Mouse (Mus musculus): Measurements from ENCODE around the gene Tbxas1. TPM values are rescaled to one million over a fixed set of nuclear protein-coding genes. Genes with fewer than 3 reads are reported as not detected.

Tbxas1 gene
- polyA plus RNA-seq, 1 experiment from 2014 or later: 2.5 TPM

DNA sequence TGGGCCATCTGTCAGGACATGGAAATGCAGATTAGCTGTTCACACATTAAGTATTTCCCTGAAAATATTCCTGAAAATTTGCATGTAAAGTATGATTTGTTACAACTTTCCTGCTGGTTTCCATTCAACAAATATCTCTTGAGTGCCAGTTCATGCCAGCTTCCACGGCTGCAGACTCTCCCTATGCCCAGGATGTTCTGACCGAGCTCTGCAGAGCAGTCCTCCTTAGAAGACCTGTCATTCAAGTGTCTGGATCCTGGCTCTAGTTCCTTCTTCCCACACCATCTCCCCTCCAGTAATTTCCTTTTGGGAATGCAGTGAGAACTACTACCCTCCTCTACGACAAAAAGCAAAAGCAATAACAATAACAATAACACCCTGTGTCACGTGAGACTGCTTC lies 155.5 kb downstream of the Tbxas1 start:
- no peak overlapping the region for H3K4me2 ChIP-seq (replicated peaks)
- H3K4me1 ChIP-seq: no peaks in the 10 kb centered on the region
- no peak for ATAC-seq (ENCODE audit: insufficient number of reproducible peaks, low FRiP score, low TSS enrichment, low read depth)
- no peak overlapping the region for H3K4me3 ChIP-seq (replicated peaks)
- 58% methylated on average over 4 of the region's 4 CpGs for WGBS
- H3K9me3 ChIP-seq (replicated peaks): no peaks in the 10 kb centered on the region
- no peaks in the 10 kb centered on the region for H3K27me3 ChIP-seq
- H3K27ac ChIP-seq (replicated peaks): no peak overlapping the region
- no peak overlapping the region for H3K9ac ChIP-seq
- no peaks in the 10 kb centered on the region for H3K36me3 ChIP-seq

GRCm38 (mm10) chr6:39033676-39034075 lies 158.5 kb downstream of the Tbxas1 start:
- Histone ChIP-seq H3K36me3 (no peaks in the 10 kb centered on the region), H3K4me1 (no peaks in the 10 kb centered on the region), H3K27ac (replicated peaks) (no peak overlapping the region), H3K4me2 (replicated peaks) (no peak overlapping the region), H3K4me3 (replicated peaks) (no peak overlapping the region), H3K9ac (no peak overlapping the region), H3K27me3 (no peaks in the 10 kb centered on the region), H3K9me3 (replicated peaks) (no peaks in the 10 kb centered on the region)
- no peak for ATAC-seq (ENCODE audit: insufficient number of reproducible peaks, low FRiP score, low TSS enrichment, low read depth)
- 85% methylated on average over 7 of the region's 7 CpGs for WGBS

- no peak overlapping the region for H3K27ac ChIP-seq (replicated peaks)
- no peaks in the 10 kb centered on the region for H3K9me3 ChIP-seq (replicated peaks)
- H3K9ac ChIP-seq: no peak overlapping the region
- no peak for ATAC-seq (ENCODE audit: insufficient number of reproducible peaks, low FRiP score, low TSS enrichment, low read depth)
- no peaks in the 10 kb centered on the region for H3K27me3 ChIP-seq
- no peaks in the 10 kb centered on the region for H3K36me3 ChIP-seq
- no peak overlapping the region for H3K4me2 ChIP-seq (replicated peaks)
- 86% methylated on average over 6 of the region's 6 CpGs for WGBS
- H3K4me1 ChIP-seq: no peaks in the 10 kb centered on the region
- H3K4me3 ChIP-seq (replicated peaks): no peak overlapping the region
Observed at GRCm38 (mm10) chr6:39035039-39035438, 159.8 kb downstream of the Tbxas1 start.

DNA sequence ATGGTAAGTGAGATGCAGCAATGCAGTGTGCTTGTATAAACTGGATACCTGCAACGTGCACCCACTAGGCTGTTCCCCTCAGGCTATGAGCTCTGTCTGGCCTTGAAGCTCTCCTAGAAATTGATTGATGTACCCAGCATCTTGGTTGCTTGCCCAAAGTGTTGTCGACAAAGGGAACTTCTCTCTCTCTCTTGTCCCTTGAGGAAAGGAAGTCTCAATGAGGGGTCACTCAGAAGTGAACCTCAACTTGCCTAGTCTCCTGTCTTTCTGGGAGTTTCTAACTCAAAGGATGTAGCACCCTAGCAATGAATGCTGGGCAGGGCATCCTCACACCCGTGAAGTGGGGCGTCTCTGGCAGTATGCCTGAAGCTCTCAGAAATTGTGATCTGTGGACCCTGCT lies 161.0 kb downstream of the Tbxas1 start:
- no peak for ATAC-seq (ENCODE audit: insufficient number of reproducible peaks, low FRiP score, low TSS enrichment, low read depth)
- no peak overlapping the region for H3K27ac ChIP-seq (replicated peaks)
- no peaks in the 10 kb centered on the region for H3K9me3 ChIP-seq (replicated peaks)
- no peaks in the 10 kb centered on the region for H3K27me3 ChIP-seq
- H3K4me1 ChIP-seq: no peaks in the 10 kb centered on the region
- H3K4me3 ChIP-seq (replicated peaks): no peak overlapping the region
- H3K9ac ChIP-seq: no peak overlapping the region
- WGBS: 72% methylated on average over 4 of the region's 4 CpGs
- no peak overlapping the region for H3K4me2 ChIP-seq (replicated peaks)
- no peaks in the 10 kb centered on the region for H3K36me3 ChIP-seq

GRCm38 (mm10) chr6:39040451-39040850 lies 165.2 kb downstream of the Tbxas1 start:
- no peak overlapping the region for H3K27ac ChIP-seq (replicated peaks)
- no peaks in the 10 kb centered on the region for H3K4me1 ChIP-seq
- WGBS: 74% methylated on average over 9 of the region's 9 CpGs
- no peak overlapping the region for H3K4me2 ChIP-seq (replicated peaks)
- H3K4me3 ChIP-seq (replicated peaks): no peak overlapping the region
- no peaks in the 10 kb centered on the region for H3K9me3 ChIP-seq (replicated peaks)
- no peaks in the 10 kb centered on the region for H3K36me3 ChIP-seq
- ATAC-seq (ENCODE audit: insufficient number of reproducible peaks, low FRiP score, low TSS enrichment, low read depth): no peak
- H3K9ac ChIP-seq: no peak overlapping the region
- no peaks in the 10 kb centered on the region for H3K27me3 ChIP-seq

DNA sequence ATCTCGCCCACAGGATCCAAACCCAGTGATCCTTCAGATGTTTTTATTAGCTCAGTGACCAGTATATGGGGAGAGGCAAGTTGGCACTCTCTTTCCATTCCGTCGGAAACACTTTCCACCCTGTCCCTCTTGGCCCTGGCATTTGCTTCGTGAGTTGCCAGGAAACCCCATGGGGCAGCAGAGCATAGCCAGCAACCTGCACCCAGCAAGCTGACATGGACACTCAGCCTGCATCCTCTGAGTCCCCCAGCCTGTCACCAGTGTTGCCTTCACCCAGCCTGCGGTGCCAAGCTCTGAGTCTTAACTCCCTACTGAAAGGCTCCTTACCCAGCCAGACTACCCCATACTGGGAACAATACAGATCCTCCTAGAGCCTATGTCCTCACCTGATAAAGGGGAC lies 173.9 kb downstream of the Tbxas1 start:
- Histone ChIP-seq H3K4me1 (no peaks in the 10 kb centered on the region), H3K4me2 (replicated peaks) (no peak overlapping the region), H3K9me3 (replicated peaks) (no peaks in the 10 kb centered on the region), H3K9ac (no peak overlapping the region), H3K36me3 (no peaks in the 10 kb centered on the region), H3K27me3 (peaks cover 24% of the 10 kb centered on the region), H3K27ac (replicated peaks) (no peak overlapping the region), H3K4me3 (replicated peaks) (no peak overlapping the region)
- WGBS: 67% methylated on average over 5 of the region's 5 CpGs
- ATAC-seq (ENCODE audit: insufficient number of reproducible peaks, low FRiP score, low TSS enrichment, low read depth): no peak

DNA sequence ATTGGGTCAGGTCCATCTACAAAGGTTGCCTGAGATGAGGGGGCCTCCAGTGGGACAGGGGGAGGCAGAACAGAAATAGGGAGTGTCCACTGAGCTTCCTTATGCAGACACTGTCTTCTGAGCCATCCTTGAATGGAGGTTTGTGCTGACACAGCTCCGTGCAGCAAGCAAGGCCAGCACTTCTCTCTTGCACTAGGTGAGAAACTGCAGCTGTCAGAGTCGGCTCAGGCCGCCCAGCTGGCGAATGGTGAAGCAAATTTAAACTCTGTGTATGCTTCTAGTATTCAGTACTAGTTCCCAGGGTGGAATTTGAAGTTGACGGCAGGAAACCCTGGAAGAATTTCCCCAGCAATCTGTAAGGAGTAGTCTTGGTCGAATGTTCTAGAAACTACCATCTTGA lies 175.6 kb downstream of the Tbxas1 start:
- WGBS: 70% methylated on average over 6 of the region's 6 CpGs
- Histone ChIP-seq H3K27ac (replicated peaks) (no peak overlapping the region), H3K4me2 (replicated peaks) (no peak overlapping the region), H3K4me1 (peaks cover 10% of the 10 kb centered on the region), H3K4me3 (replicated peaks) (no peak overlapping the region), H3K36me3 (no peaks in the 10 kb centered on the region), H3K27me3 (peaks cover 24% of the 10 kb centered on the region), H3K9ac (no peak overlapping the region), H3K9me3 (replicated peaks) (no peaks in the 10 kb centered on the region)
- no peak for ATAC-seq (ENCODE audit: insufficient number of reproducible peaks, low FRiP score, low TSS enrichment, low read depth)

- no peak overlapping the region for H3K9ac ChIP-seq
- H3K27me3 ChIP-seq: peaks cover 24% of the 10 kb centered on the region
- no peak overlapping the region for H3K4me3 ChIP-seq (replicated peaks)
- H3K36me3 ChIP-seq: no peaks in the 10 kb centered on the region
- H3K27ac ChIP-seq (replicated peaks): no peak overlapping the region
- H3K9me3 ChIP-seq (replicated peaks): no peaks in the 10 kb centered on the region
- ATAC-seq (ENCODE audit: insufficient number of reproducible peaks, low FRiP score, low TSS enrichment, low read depth): no peak
- WGBS: 60% methylated on average over 9 of the region's 9 CpGs
- H3K4me1 ChIP-seq: peaks cover 13% of the 10 kb centered on the region
- no peak overlapping the region for H3K4me2 ChIP-seq (replicated peaks)
Observed at GRCm38 (mm10) chr6:39051799-39052556, 176.8 kb downstream of the Tbxas1 start.

DNA sequence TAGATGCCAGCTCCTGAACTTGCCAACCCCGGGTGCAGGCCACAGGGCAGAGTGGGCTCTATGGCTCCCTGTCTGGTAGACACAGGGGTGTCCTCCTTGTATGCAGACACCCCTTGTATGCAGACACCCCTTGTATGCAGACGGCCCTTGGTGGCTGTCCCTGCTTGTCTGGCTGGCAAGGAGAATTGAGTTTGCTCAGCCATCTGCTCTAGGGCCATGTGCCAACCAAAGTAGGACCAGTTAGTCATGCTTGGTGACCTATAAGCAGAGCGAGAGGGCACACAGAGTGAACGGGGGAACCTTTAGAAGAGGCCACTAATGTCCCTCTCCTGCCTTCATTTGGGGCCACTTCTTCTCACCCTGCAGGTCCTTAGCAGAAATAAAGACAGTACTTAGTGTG lies 177.4 kb downstream of the Tbxas1 start:
- Histone ChIP-seq H3K4me2 (replicated peaks) (no peak overlapping the region), H3K9ac (no peak overlapping the region), H3K27ac (replicated peaks) (no peak overlapping the region), H3K4me3 (replicated peaks) (no peak overlapping the region), H3K4me1 (peaks cover 13% of the 10 kb centered on the region), H3K36me3 (no peaks in the 10 kb centered on the region), H3K27me3 (peaks cover 24% of the 10 kb centered on the region), H3K9me3 (replicated peaks) (no peaks in the 10 kb centered on the region)
- 74% methylated on average over 4 of the region's 4 CpGs for WGBS
- no peak for ATAC-seq (ENCODE audit: insufficient number of reproducible peaks, low FRiP score, low TSS enrichment, low read depth)

- H3K36me3 ChIP-seq: no peaks in the 10 kb centered on the region
- H3K9ac ChIP-seq: no peak overlapping the region
- ATAC-seq (ENCODE audit: insufficient number of reproducible peaks, low FRiP score, low TSS enrichment, low read depth): no peak
- peaks cover 13% of the 10 kb centered on the region for H3K4me1 ChIP-seq
- WGBS: 71% methylated on average over 13 of the region's 13 CpGs
- no peak overlapping the region for H3K4me3 ChIP-seq (replicated peaks)
- peaks cover 15% of the 10 kb centered on the region for H3K27me3 ChIP-seq
- H3K9me3 ChIP-seq (replicated peaks): no peaks in the 10 kb centered on the region
- H3K4me2 ChIP-seq (replicated peaks): no peak overlapping the region
- no peak overlapping the region for H3K27ac ChIP-seq (replicated peaks)
Observed at GRCm38 (mm10) chr6:39054206-39054864, 179.1 kb downstream of the Tbxas1 start.

GRCm38 (mm10) chr6:39054878-39055508 lies 179.8 kb downstream of the Tbxas1 start:
- ATAC-seq (ENCODE audit: insufficient number of reproducible peaks, low FRiP score, low TSS enrichment, low read depth): no peak
- H3K4me2 ChIP-seq (replicated peaks): no peak overlapping the region
- 78% methylated on average over 6 of the region's 6 CpGs for WGBS

More at GRCm38 (mm10) chr6:39054878-39055508, 179.8 kb downstream of the Tbxas1 start:
- no peaks in the 10 kb centered on the region for H3K36me3 ChIP-seq
- no peak overlapping the region for H3K9ac ChIP-seq
- no peaks in the 10 kb centered on the region for H3K9me3 ChIP-seq (replicated peaks)
- H3K4me1 ChIP-seq: peaks cover 13% of the 10 kb centered on the region
- peaks cover 9% of the 10 kb centered on the region; the same call in 1 of the 2 replicates for H3K27me3 ChIP-seq
- H3K27ac ChIP-seq (replicated peaks): no peak overlapping the region
- H3K4me3 ChIP-seq (replicated peaks): no peak overlapping the region
